Mouse (Mus musculus) embryonic facial prominence, embryonic 15.5 days (tissue): ENCODE results near the gene Lrmda. TPM values are rescaled to one million over a fixed set of nuclear protein-coding genes. Genes with fewer than 3 reads are reported as not detected.

Source experiments
- ATAC-seq: fragments of 200-750 bp; cut with Nextera tagmentation; 2 replicates; pipeline ENCODE4 v1.8.0; 2017; ENCODE audit warnings: low read depth, moderate TSS enrichment; ENCODE audit not compliant: insufficient number of reproducible peaks, low FRiP score, low TSS enrichment
- H3K27ac ChIP-seq: fragments of 300-500 bp; sonication (generic); replicated peaks from 2 replicates; pipeline ENCODE4 v1.5.1; 2015; ENCODE audit warnings: mild to moderate bottlenecking, inconsistent platforms
- H3K27me3 ChIP-seq: fragments of 300-500 bp; sonication (generic); 2 replicates; pipeline ENCODE4 v1.6.1; 2015; ENCODE audit warnings: inconsistent platforms
- H3K36me3 ChIP-seq: fragments of 300-500 bp; sonication (generic); 2 replicates; pipeline ENCODE4 v1.6.1; 2015; ENCODE audit warnings: mild to moderate bottlenecking, inconsistent platforms
- H3K4me1 ChIP-seq: fragments of 300-500 bp; sonication (generic); 2 replicates; pipeline ENCODE4 v1.6.1; 2015; ENCODE audit warnings: inconsistent platforms
- H3K4me2 ChIP-seq: fragments of 300-500 bp; sonication (generic); replicated peaks from 2 replicates; pipeline ENCODE4 v1.6.1; 2015; ENCODE audit warnings: mild to moderate bottlenecking, inconsistent platforms
- H3K4me3 ChIP-seq: fragments of 300-500 bp; sonication (generic); replicated peaks from 2 replicates; pipeline ENCODE4 v1.5.1; 2015; ENCODE audit warnings: mild to moderate bottlenecking, inconsistent platforms
- H3K9ac ChIP-seq: fragments of 300-500 bp; sonication (generic); 2 replicates; pipeline ENCODE4 v1.6.1; 2015; ENCODE audit warnings: inconsistent platforms
- H3K9me3 ChIP-seq: fragments of 300-500 bp; sonication (generic); replicated peaks from 2 replicates; pipeline ENCODE4 v1.6.1; 2016; ENCODE audit warnings: inconsistent platforms
- WGBS: fragments of 180-500 bp; shearing (Covaris S2); methylation state at CpG from one replicate; pipeline ENCODE4 v1.1.7; 2015; 5-methylcytosine and 5-hydroxymethylcytosine counted together
- polyA plus RNA-seq: library from polyadenylated mRNA; unstranded; fragments of >200 nt; fragmentation: Nextera tagmentation; extraction: Ambion mirVana; gene quantifications from 2 replicates; pipeline ENCODE4 v1.2.1, GENCODE M21; 2015

Lrmda gene
- polyA plus RNA-seq, 1 experiment from 2014 or later, result 0.64 TPM

GRCm38 (mm10) chr14:22998906-22999305 lies 979.4 kb downstream of the Lrmda start:
- no peak overlapping the region for H3K4me3 ChIP-seq
- H3K4me2 ChIP-seq, result no peak overlapping the region
- 66% methylated on average over 3 of the region's 3 CpGs for WGBS
- no peak overlapping the region for H3K9ac ChIP-seq
- H3K9me3 ChIP-seq, result no peaks in the 10 kb centered on the region
- H3K4me1 ChIP-seq, result 0 out of 2 replicates have a peak, but pooled peaks cover 7% of the 10 kb centered on the region
- H3K36me3 ChIP-seq, result no peaks in the 10 kb centered on the region
- no peaks in the 10 kb centered on the region for H3K27me3 ChIP-seq
- no peak overlapping the region for H3K27ac ChIP-seq
- ATAC-seq, result no peak

DNA sequence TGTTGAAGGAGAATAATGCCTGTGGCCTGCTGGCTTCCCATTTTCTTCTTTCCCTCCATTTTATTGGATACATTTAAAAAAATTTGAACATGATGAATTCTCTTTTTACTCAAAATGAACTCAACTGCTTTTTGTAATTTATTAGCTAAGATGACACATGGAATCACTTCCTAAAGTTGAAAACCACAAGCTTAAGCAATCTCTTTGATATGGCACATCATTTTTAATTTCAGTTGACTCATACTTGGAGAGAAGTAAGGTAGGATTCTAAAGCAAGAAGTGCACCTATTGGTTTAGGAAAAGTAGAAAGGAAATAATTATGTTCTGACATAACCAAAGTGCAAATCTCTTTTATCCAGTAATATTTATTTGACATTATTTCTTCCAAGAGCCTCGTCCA lies 992.5 kb downstream of the Lrmda start:
- 66% methylated on average over 1 of the region's 1 CpGs for WGBS
- ATAC-seq, result no peak
- peaks cover 11% of the 10 kb centered on the region for H3K4me1 ChIP-seq
- H3K9ac ChIP-seq, result no peak overlapping the region
- no peaks in the 10 kb centered on the region for H3K36me3 ChIP-seq
- H3K9me3 ChIP-seq, result no peaks in the 10 kb centered on the region
- H3K27me3 ChIP-seq, result no peaks in the 10 kb centered on the region
- no peak overlapping the region for H3K27ac ChIP-seq
- H3K4me2 ChIP-seq, result no peak overlapping the region
- H3K4me3 ChIP-seq, result no peak overlapping the region

DNA sequence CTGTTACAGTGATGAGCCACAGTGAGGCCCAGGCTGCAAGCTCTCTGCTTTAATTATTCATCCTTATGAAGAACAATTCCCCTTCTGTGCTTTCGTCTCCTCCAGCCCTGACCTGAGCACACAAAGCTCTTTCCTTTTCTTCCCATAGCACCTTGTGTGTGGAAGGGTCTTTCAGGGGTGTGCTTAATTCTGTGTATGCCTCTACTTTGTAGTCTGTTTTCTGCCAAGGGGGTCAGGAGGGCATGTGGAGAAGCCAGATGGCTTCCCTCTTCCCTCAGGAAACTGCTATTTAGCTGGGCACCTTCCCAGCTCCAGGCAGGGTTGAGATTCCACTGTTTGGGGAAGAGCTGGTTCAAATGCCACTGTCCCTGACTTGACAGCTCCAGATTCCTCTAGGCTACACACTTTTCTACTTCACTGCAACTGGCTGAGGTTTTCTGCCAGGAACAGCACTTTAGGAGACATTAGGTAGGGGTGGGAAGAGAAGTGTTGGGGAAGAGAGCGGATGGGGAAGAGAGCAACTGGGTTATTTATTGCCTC lies 995.3 kb downstream of the Lrmda start:
- Histone ChIP-seq H3K4me2 (no peak overlapping the region), H3K27me3 (no peaks in the 10 kb centered on the region), H3K36me3 (no peaks in the 10 kb centered on the region), H3K9ac (no peak overlapping the region), H3K4me3 (no peak overlapping the region), H3K27ac (peak overlapping the region; percentile 29; the same call in 1 of the 2 replicates), H3K4me1 (peaks cover 11% of the 10 kb centered on the region), H3K9me3 (no peaks in the 10 kb centered on the region)
- no peak for ATAC-seq
- WGBS, result 45% methylated on average over 2 of the region's 2 CpGs

DNA sequence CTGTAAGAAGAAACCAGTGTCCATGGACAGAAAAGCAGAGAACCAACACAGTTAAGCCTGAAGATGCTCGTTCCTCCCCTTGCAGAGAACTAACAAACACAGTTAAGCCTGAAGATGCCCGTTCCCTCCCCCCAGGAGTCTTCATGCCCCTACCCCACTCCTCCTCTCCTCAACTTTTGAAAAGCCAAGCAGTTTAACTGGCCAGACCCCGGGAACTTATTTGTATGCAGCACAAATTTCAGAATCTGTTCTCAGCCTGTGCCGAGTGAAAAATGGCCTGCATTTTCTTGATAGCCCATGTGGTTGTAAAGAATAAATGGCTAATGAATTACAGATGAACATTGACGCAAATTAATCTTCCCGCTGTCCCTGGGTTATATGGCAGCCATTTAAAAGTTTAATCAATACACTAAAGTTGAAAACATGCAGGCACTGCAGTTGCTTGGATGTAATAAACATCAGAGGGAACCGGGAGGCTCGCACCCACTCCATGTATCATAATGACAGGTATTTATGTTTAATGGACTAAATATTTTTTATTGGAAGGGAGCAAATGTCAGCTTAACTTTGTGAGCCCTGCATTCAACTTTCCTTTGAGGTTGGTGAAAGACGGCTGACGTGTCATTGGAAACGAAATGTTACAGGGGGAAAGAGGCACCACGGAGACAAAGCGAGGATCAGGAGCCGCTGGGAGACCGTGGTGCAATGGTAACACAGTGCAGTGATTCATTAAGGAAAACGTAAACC lies 996.0 kb downstream of the Lrmda start:
- no peak for ATAC-seq
- Histone ChIP-seq H3K27me3 (no peaks in the 10 kb centered on the region), H3K36me3 (no peaks in the 10 kb centered on the region), H3K4me2 (no peak overlapping the region), H3K9me3 (no peaks in the 10 kb centered on the region), H3K4me3 (no peak overlapping the region), H3K9ac (no peak overlapping the region), H3K27ac (peak overlapping the region; percentile 65), H3K4me1 (peaks cover 11% of the 10 kb centered on the region)
- WGBS, result 48% methylated on average over 16 of the region's 16 CpGs

GRCm38 (mm10) chr14:23016068-23016611 lies 996.6 kb downstream of the Lrmda start:
- H3K4me1 ChIP-seq, result peaks cover 11% of the 10 kb centered on the region
- H3K4me2 ChIP-seq, result no peak overlapping the region
- H3K4me3 ChIP-seq, result no peak overlapping the region
- H3K27ac ChIP-seq, result peak overlapping the region; percentile 65
- H3K9me3 ChIP-seq, result no peaks in the 10 kb centered on the region
- no peaks in the 10 kb centered on the region for H3K36me3 ChIP-seq
- no peaks in the 10 kb centered on the region for H3K27me3 ChIP-seq
- H3K9ac ChIP-seq, result no peak overlapping the region
- no peak for ATAC-seq
- 59% methylated on average over 1 of the region's 1 CpGs for WGBS

GRCm38 (mm10) chr14:23041002-23041401 lies 1021.5 kb downstream of the Lrmda start:
- Histone ChIP-seq H3K27me3 (no peaks in the 10 kb centered on the region), H3K9me3 (no peaks in the 10 kb centered on the region), H3K4me1 (no peaks in the 10 kb centered on the region), H3K36me3 (no peaks in the 10 kb centered on the region), H3K4me3 (no peak overlapping the region), H3K9ac (no peak overlapping the region), H3K27ac (no peak overlapping the region), H3K4me2 (no peak overlapping the region)
- ATAC-seq, result no peak
- 88% methylated on average over 7 of the region's 7 CpGs for WGBS

- H3K9me3 ChIP-seq, result no peaks in the 10 kb centered on the region
- no peak for ATAC-seq
- no peak overlapping the region for H3K9ac ChIP-seq
- 57% methylated on average over 1 of the region's 1 CpGs for WGBS
- H3K4me2 ChIP-seq, result no peak overlapping the region
- H3K4me3 ChIP-seq, result no peak overlapping the region
- H3K36me3 ChIP-seq, result no peaks in the 10 kb centered on the region
- no peak overlapping the region for H3K27ac ChIP-seq
- H3K4me1 ChIP-seq, result no peaks in the 10 kb centered on the region
- H3K27me3 ChIP-seq, result no peaks in the 10 kb centered on the region
Measured at GRCm38 (mm10) chr14:23045322-23045721, 1025.8 kb downstream of the Lrmda start.

- Histone ChIP-seq H3K4me3 (no peak overlapping the region), H3K4me2 (no peak overlapping the region), H3K9ac (no peak overlapping the region), H3K36me3 (no peaks in the 10 kb centered on the region), H3K4me1 (peaks cover 1% of the 10 kb centered on the region; the same call in 1 of the 2 replicates), H3K27me3 (no peaks in the 10 kb centered on the region), H3K27ac (no peak overlapping the region), H3K9me3 (no peaks in the 10 kb centered on the region)
- ATAC-seq, result no peak
- WGBS, result 18% methylated on average over 4 of the region's 4 CpGs
Measured at GRCm38 (mm10) chr14:23046330-23046729, 1026.8 kb downstream of the Lrmda start.

DNA sequence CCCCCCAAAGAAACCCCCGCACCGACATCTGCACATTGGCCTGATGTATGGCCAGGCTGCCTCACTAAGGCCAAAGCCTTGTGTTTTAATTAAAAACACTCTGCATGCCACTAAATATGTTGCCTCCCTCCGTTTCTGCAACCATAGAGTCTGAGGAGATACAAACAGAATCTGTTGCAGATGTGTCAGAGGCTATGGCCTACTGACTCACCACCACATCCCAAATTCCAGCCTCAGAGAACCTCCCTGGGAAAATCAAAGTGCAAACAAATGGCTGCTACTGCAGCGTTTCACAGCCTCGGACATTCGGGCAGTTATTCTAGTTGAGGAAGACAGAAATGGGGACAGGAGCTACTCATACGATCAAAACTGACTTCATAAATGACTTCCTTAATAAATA lies 1031.9 kb downstream of the Lrmda start:
- ATAC-seq, result no peak
- Histone ChIP-seq H3K4me2 (no peak overlapping the region), H3K4me3 (no peak overlapping the region), H3K9me3 (no peaks in the 10 kb centered on the region), H3K27ac (no peak overlapping the region), H3K27me3 (no peaks in the 10 kb centered on the region), H3K36me3 (no peaks in the 10 kb centered on the region), H3K9ac (no peak overlapping the region), H3K4me1 (peaks cover 5% of the 10 kb centered on the region; the same call in 1 of the 2 replicates)
- WGBS, result 45% methylated on average over 7 of the region's 7 CpGs

- H3K9ac ChIP-seq, result no peak overlapping the region
- ATAC-seq, result no peak
- no peak overlapping the region for H3K4me3 ChIP-seq
- WGBS, result 74% methylated on average over 11 of the region's 11 CpGs
- no peak overlapping the region for H3K4me2 ChIP-seq
- no peaks in the 10 kb centered on the region for H3K36me3 ChIP-seq
- no peak overlapping the region for H3K27ac ChIP-seq
- peaks cover 5% of the 10 kb centered on the region; the same call in 1 of the 2 replicates for H3K4me1 ChIP-seq
- H3K27me3 ChIP-seq, result no peaks in the 10 kb centered on the region
- no peaks in the 10 kb centered on the region for H3K9me3 ChIP-seq
Measured at GRCm38 (mm10) chr14:23052833-23053592, 1033.5 kb downstream of the Lrmda start.

DNA sequence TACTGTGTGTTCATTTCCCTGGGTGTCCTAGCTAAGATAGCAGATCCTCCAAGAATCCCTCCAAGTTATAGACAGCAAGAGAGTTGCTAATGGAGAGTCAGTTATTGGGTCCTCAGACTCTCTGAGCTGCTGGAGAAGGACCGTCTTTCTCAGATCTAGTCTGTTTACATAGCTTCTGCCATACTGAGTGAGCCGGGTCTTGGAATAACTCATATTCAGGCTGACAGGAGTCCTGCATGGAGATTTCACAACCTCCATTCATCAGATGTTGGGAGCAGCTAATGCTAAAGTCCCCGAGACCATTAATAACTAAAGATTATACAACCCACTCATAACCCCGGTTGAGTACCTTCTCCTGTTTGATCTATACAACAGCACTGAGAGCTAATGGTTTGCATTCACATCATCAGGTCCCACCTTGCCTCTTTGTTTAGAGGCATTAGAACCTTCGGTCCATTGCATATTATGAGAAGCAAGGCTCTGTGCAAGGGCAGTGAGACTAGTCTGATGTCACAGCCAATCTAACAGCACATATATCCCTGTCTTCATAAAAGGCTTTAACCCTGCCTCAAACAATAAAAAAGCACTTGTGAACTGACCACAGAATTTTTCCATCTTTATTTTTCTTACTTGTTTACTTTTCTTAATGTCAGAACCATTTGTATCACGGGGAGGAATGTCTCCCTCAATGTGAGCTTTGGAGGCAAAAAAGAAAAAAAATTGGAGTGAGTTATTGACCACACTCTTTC lies 1037.9 kb downstream of the Lrmda start:
- ATAC-seq, result no peak
- 85% methylated on average over 6 of the region's 6 CpGs for WGBS
- H3K27ac ChIP-seq, result no peak overlapping the region

More for the DNA sequence above, 1037.9 kb downstream of the Lrmda start:
- H3K4me1 ChIP-seq, result no peaks in the 10 kb centered on the region
- no peak overlapping the region for H3K4me2 ChIP-seq
- no peak overlapping the region for H3K9ac ChIP-seq
- H3K27me3 ChIP-seq, result no peaks in the 10 kb centered on the region
- H3K9me3 ChIP-seq, result no peaks in the 10 kb centered on the region
- H3K36me3 ChIP-seq, result no peaks in the 10 kb centered on the region
- no peak overlapping the region for H3K4me3 ChIP-seq
